Mouse (Mus musculus): ENCODE measurements around the gene H2-DMa. TPM values are rescaled to one million over a fixed set of nuclear protein-coding genes. Genes with fewer than 3 reads are reported as not detected.

H2-DMa gene
- polyA plus RNA-seq, 1 experiment from 2014 or later, result 13.8 TPM

GRCm38 (mm10) chr17:34128264-34128937 lies 9.1 kb downstream of the H2-DMa start:
- Histone ChIP-seq H3K36me3 (ENCODE audit: control insufficient read depth, insufficient read depth) (no peaks in the 10 kb centered on the region), H3K9me3 (replicated peaks; ENCODE audit: control insufficient read depth, low read length) (no peaks in the 10 kb centered on the region), H3K27me3 (ENCODE audit: control insufficient read depth, insufficient read depth, low read length) (no peaks in the 10 kb centered on the region), H3K4me3 (ENCODE audit: low read length) (peak overlapping the region; percentile 17; the same call in 1 of the 2 replicates), H3K9ac (ENCODE audit: low read length) (peak overlapping the region; percentile 8; the same call in 1 of the 2 replicates), H3K4me2 (ENCODE audit: low read depth, low read length) (peak overlapping the region; percentile 39), H3K27ac (ENCODE audit: low read length) (peak overlapping the region; percentile 49; the same call in 1 of the 2 replicates), H3K4me1 (ENCODE audit: control insufficient read depth, insufficient read depth, low read length) (peaks cover 24% of the 10 kb centered on the region)
- ATAC-seq (replicated peaks; ENCODE audit: extremely low read depth, insufficient read depth, low FRiP score), result no peak
- 26% methylated on average over 13 of the region's 13 CpGs for WGBS

GRCm38 (mm10) chr17:34128944-34129791 lies 9.8 kb downstream of the H2-DMa start:
- H3K4me1 ChIP-seq (ENCODE audit: control insufficient read depth, insufficient read depth, low read length), result peaks cover 17% of the 10 kb centered on the region
- H3K4me2 ChIP-seq (ENCODE audit: low read depth, low read length), result peak overlapping the region; percentile 39
- H3K27me3 ChIP-seq (ENCODE audit: control insufficient read depth, insufficient read depth, low read length), result no peaks in the 10 kb centered on the region
- H3K4me3 ChIP-seq (ENCODE audit: low read length), result peak overlapping the region; percentile 17; the same call in 1 of the 2 replicates
- H3K9me3 ChIP-seq (replicated peaks; ENCODE audit: control insufficient read depth, low read length), result no peaks in the 10 kb centered on the region
- 22% methylated on average over 18 of the region's 18 CpGs for WGBS
- H3K27ac ChIP-seq (ENCODE audit: low read length), result peak overlapping the region; percentile 49; the same call in 1 of the 2 replicates
- ATAC-seq (replicated peaks; ENCODE audit: extremely low read depth, insufficient read depth, low FRiP score), result no peak
- H3K36me3 ChIP-seq (ENCODE audit: control insufficient read depth, insufficient read depth), result no peaks in the 10 kb centered on the region
- H3K9ac ChIP-seq (ENCODE audit: low read length), result peak overlapping the region; percentile 8; the same call in 1 of the 2 replicates

GRCm38 (mm10) chr17:34130073-34130947 lies 11.0 kb downstream of the H2-DMa start:
- Histone ChIP-seq H3K9me3 (replicated peaks; ENCODE audit: control insufficient read depth, low read length) (no peaks in the 10 kb centered on the region), H3K9ac (ENCODE audit: low read length) (no peak overlapping the region), H3K27ac (ENCODE audit: low read length) (no peak overlapping the region; the same call in 1 of the 2 replicates), H3K36me3 (ENCODE audit: control insufficient read depth, insufficient read depth) (no peaks in the 10 kb centered on the region), H3K4me3 (ENCODE audit: low read length) (no peak overlapping the region), H3K27me3 (ENCODE audit: control insufficient read depth, insufficient read depth, low read length) (no peaks in the 10 kb centered on the region), H3K4me2 (ENCODE audit: low read depth, low read length) (no peak overlapping the region), H3K4me1 (ENCODE audit: control insufficient read depth, insufficient read depth, low read length) (peaks cover 10% of the 10 kb centered on the region)
- ATAC-seq (replicated peaks; ENCODE audit: extremely low read depth, insufficient read depth, low FRiP score), result no peak
- WGBS, result 71% methylated on average over 19 of the region's 19 CpGs

- Histone ChIP-seq H3K27ac (ENCODE audit: low read length) (no peak overlapping the region), H3K36me3 (ENCODE audit: control insufficient read depth, insufficient read depth) (no peaks in the 10 kb centered on the region), H3K9ac (ENCODE audit: low read length) (no peak overlapping the region), H3K4me3 (ENCODE audit: low read length) (no peak overlapping the region), H3K4me2 (ENCODE audit: low read depth, low read length) (no peak overlapping the region), H3K4me1 (ENCODE audit: control insufficient read depth, insufficient read depth, low read length) (peaks cover 9% of the 10 kb centered on the region), H3K9me3 (replicated peaks; ENCODE audit: control insufficient read depth, low read length) (no peaks in the 10 kb centered on the region), H3K27me3 (ENCODE audit: control insufficient read depth, insufficient read depth, low read length) (peaks cover 3% of the 10 kb centered on the region; the same call in 1 of the 2 replicates)
- ATAC-seq (replicated peaks; ENCODE audit: extremely low read depth, insufficient read depth, low FRiP score), result no peak
- WGBS, result 72% methylated on average over 7 of the region's 7 CpGs
Measured at GRCm38 (mm10) chr17:34131911-34132310, 12.6 kb downstream of the H2-DMa start.

GRCm38 (mm10) chr17:34133289-34133688 lies 13.9 kb downstream of the H2-DMa start:
- no peak for ATAC-seq (replicated peaks; ENCODE audit: extremely low read depth, insufficient read depth, low FRiP score)
- Histone ChIP-seq H3K4me1 (ENCODE audit: control insufficient read depth, insufficient read depth, low read length) (peaks cover 9% of the 10 kb centered on the region), H3K27ac (ENCODE audit: low read length) (no peak overlapping the region), H3K4me2 (ENCODE audit: low read depth, low read length) (no peak overlapping the region), H3K9me3 (replicated peaks; ENCODE audit: control insufficient read depth, low read length) (no peaks in the 10 kb centered on the region), H3K36me3 (ENCODE audit: control insufficient read depth, insufficient read depth) (no peaks in the 10 kb centered on the region), H3K27me3 (ENCODE audit: control insufficient read depth, insufficient read depth, low read length) (peaks cover 15% of the 10 kb centered on the region; the same call in 1 of the 2 replicates), H3K9ac (ENCODE audit: low read length) (no peak overlapping the region), H3K4me3 (ENCODE audit: low read length) (no peak overlapping the region)
- 77% methylated on average over 11 of the region's 11 CpGs for WGBS

- Histone ChIP-seq H3K4me2 (ENCODE audit: low read depth, low read length) (no peak overlapping the region), H3K9me3 (replicated peaks; ENCODE audit: control insufficient read depth, low read length) (no peaks in the 10 kb centered on the region), H3K4me3 (ENCODE audit: low read length) (no peak overlapping the region), H3K27me3 (ENCODE audit: control insufficient read depth, insufficient read depth, low read length) (peaks cover 21% of the 10 kb centered on the region; the same call in 1 of the 2 replicates), H3K9ac (ENCODE audit: low read length) (no peak overlapping the region), H3K4me1 (ENCODE audit: control insufficient read depth, insufficient read depth, low read length) (peaks cover 4% of the 10 kb centered on the region; the same call in 1 of the 2 replicates), H3K36me3 (ENCODE audit: control insufficient read depth, insufficient read depth) (no peaks in the 10 kb centered on the region), H3K27ac (ENCODE audit: low read length) (no peak overlapping the region)
- ATAC-seq (replicated peaks; ENCODE audit: extremely low read depth, insufficient read depth, low FRiP score), result no peak
- WGBS, result 73% methylated on average over 3 of the region's 3 CpGs
Measured at GRCm38 (mm10) chr17:34134451-34134850, 15.1 kb downstream of the H2-DMa start.

GRCm38 (mm10) chr17:34135297-34136224 lies 16.2 kb downstream of the H2-DMa start:
- 7% methylated on average over 31 of the region's 31 CpGs for WGBS
- peak overlapping the region; percentile 83 for H3K4me2 ChIP-seq (ENCODE audit: low read depth, low read length)

GRCm38 (mm10) chr17:34137601-34138000 lies 18.3 kb downstream of the H2-DMa start:
- Histone ChIP-seq H3K27ac (ENCODE audit: low read length) (no peak overlapping the region), H3K9me3 (replicated peaks; ENCODE audit: control insufficient read depth, low read length) (no peaks in the 10 kb centered on the region), H3K9ac (ENCODE audit: low read length) (no peak overlapping the region), H3K27me3 (ENCODE audit: control insufficient read depth, insufficient read depth, low read length) (peaks cover 35% of the 10 kb centered on the region), H3K4me1 (ENCODE audit: control insufficient read depth, insufficient read depth, low read length) (peaks cover 12% of the 10 kb centered on the region), H3K36me3 (ENCODE audit: control insufficient read depth, insufficient read depth) (no peaks in the 10 kb centered on the region), H3K4me3 (ENCODE audit: low read length) (no peak overlapping the region), H3K4me2 (ENCODE audit: low read depth, low read length) (no peak overlapping the region)
- ATAC-seq (replicated peaks; ENCODE audit: extremely low read depth, insufficient read depth, low FRiP score), result no peak
- WGBS, result 67% methylated on average over 7 of the region's 7 CpGs

More at GRCm38 (mm10) chr17:34135297-34136224, 16.2 kb downstream of the H2-DMa start:
- Histone ChIP-seq H3K4me3 (ENCODE audit: low read length) (peak overlapping the region; percentile 53), H3K27ac (ENCODE audit: low read length) (peak overlapping the region; percentile 26; the same call in 1 of the 2 replicates), H3K9me3 (replicated peaks; ENCODE audit: control insufficient read depth, low read length) (no peaks in the 10 kb centered on the region), H3K27me3 (ENCODE audit: control insufficient read depth, insufficient read depth, low read length) (peaks cover 25% of the 10 kb centered on the region; the same call in 1 of the 2 replicates), H3K4me1 (ENCODE audit: control insufficient read depth, insufficient read depth, low read length) (peaks cover 12% of the 10 kb centered on the region), H3K36me3 (ENCODE audit: control insufficient read depth, insufficient read depth) (no peaks in the 10 kb centered on the region), H3K9ac (ENCODE audit: low read length) (peak overlapping the region; percentile 52; the same call in 1 of the 2 replicates)
- peak; percentile 98 for ATAC-seq (replicated peaks; ENCODE audit: extremely low read depth, insufficient read depth, low FRiP score)

All from heart, embryonic 16.5 days (tissue).